Mouse (Mus musculus) liver, embryonic 14.5 days (tissue): Measurements from ENCODE around the gene Ndufa12. TPM values are rescaled to one million over a fixed set of nuclear protein-coding genes. Genes with fewer than 3 reads are reported as not detected.

Experiments used
- ATAC-seq: fragments of 200-750 bp; cut with Nextera tagmentation; 2 replicates; pipeline ENCODE4 v1.8.0; 2017; ENCODE audit warnings: moderate number of reproducible peaks, mild to moderate bottlenecking, moderate library complexity; ENCODE audit not compliant: insufficient read depth
- DNase-seq, 3 experiments: peaks; one replicate each; pipeline ENCODE4 v3.0.0-alpha.2; 2012 to 2013; ENCODE audit warnings: low read depth in 3 of 3, low spot score in 3 of 3
- H3K27ac ChIP-seq: fragments of 300-500 bp; sonication (generic); 2 replicates; pipeline ENCODE4 v1.5.1; 2014; ENCODE audit warnings: moderate library complexity, mild to moderate bottlenecking, control low read depth, inconsistent platforms
- H3K27me3 ChIP-seq: fragments of 300-500 bp; sonication (generic); 2 replicates; pipeline ENCODE4 v1.6.1; 2014; ENCODE audit warnings: mild to moderate bottlenecking, low read length, moderate library complexity; ENCODE audit not compliant: control insufficient read depth, insufficient read depth
- H3K36me3 ChIP-seq: fragments of 300-500 bp; sonication (generic); replicated peaks from 2 replicates; pipeline ENCODE4 v1.6.1; 2014; ENCODE audit warnings: low read depth; ENCODE audit not compliant: control insufficient read depth, insufficient read depth
- H3K4me1 ChIP-seq, 2 experiments: fragments of 200-500 bp in 1 of 2; fragments of 300-500 bp in 1 of 2; sonication (generic) in 1 of 2; replicated peaks; 2 replicates each; pipeline ENCODE4 v1.6.1; 2012 to 2014; ENCODE audit warnings: antibody characterized with exemption in 1 of 2, inconsistent platforms in 1 of 2, low read length in 1 of 2; ENCODE audit not compliant: control insufficient read depth in 2 of 2, insufficient read depth in 2 of 2
- H3K4me2 ChIP-seq: fragments of 300-500 bp; sonication (generic); 2 replicates; pipeline ENCODE4 v1.6.1; 2014; ENCODE audit warnings: low read depth, mild to moderate bottlenecking, control low read depth, moderate library complexity
- H3K4me3 ChIP-seq, 2 experiments: fragments of 200-500 bp in 1 of 2; fragments of 300-500 bp in 1 of 2; sonication (generic) in 1 of 2; 2 replicates each; pipeline ENCODE4 v1.5.1; 2012 to 2014; ENCODE audit warnings: low read depth in 2 of 2, low read length in 2 of 2, mild to moderate bottlenecking in 2 of 2, control low read depth in 1 of 2, inconsistent platforms in 1 of 2, moderate library complexity in 1 of 2; ENCODE audit not compliant: insufficient read depth in 1 of 2
- H3K9ac ChIP-seq: fragments of 300-500 bp; sonication (generic); replicated peaks from 2 replicates; pipeline ENCODE4 v1.6.1; 2014; ENCODE audit warnings: mild to moderate bottlenecking, control low read depth, moderate library complexity
- H3K9me3 ChIP-seq: fragments of 300-500 bp; sonication (generic); 2 replicates; pipeline ENCODE4 v1.6.1; 2016; ENCODE audit warnings: low read length, mixed read lengths; ENCODE audit not compliant: control insufficient read depth
- CTCF ChIP-seq: IDR thresholded peaks from 2 replicates; pipeline ENCODE4 v1.5.1; 2016; ENCODE audit warnings: antibody characterized with exemption, low read depth, control low read depth
- EP300 ChIP-seq: IDR thresholded peaks from 2 replicates; pipeline ENCODE4 v1.6.1; 2016; ENCODE audit warnings: antibody characterized with exemption, low read depth
- WGBS: fragments of 180-500 bp; shearing (Covaris S2); extraction: QIAGEN DNeasy Blood & Tissue Kit; methylation state at CpG from one replicate; pipeline ENCODE4 v1.1.7; 2014; ENCODE audit not compliant: insufficient replicate concordance; 5-methylcytosine and 5-hydroxymethylcytosine counted together
- polyA plus RNA-seq, 2 experiments: library from polyadenylated mRNA; depleted of rRNA in 1 of 2; stranded (reverse) in 1 of 2; unstranded in 1 of 2; fragments of >200 nt; fragmentation: Nextera tagmentation in 1 of 2; extraction: Ambion mirVana in 1 of 2; gene quantifications; 2 replicates each; pipeline versions ENCODE4 v1.2.1 to v1.2.3; 2012 to 2014

Ndufa12 gene
- polyA plus RNA-seq, 2 experiments = 80.2 to 213 TPM

DNA sequence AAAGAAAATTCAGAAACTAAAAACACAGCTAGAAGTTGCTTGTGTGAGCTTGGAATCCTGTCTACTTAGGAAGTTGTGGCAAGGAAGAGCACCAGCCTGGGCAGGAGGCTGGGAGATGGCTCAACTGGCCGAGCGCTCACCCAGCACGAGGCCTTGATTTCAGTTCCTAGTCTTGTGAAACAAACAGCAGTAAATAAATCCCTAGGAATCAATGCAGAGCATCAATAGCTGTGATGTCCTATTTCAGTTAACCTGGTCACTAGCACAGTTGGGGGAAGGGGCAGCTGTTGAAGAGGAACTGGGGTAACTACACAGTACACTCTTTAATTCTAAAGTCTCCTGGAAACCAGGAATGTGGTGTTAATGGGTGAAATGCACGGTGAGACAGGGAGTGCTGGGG is 6.5 kb downstream of the Ndufa12 start:
- no peak for TF ChIP-seq EP300
- TF ChIP-seq CTCF = no peak
- Histone ChIP-seq H3K4me3 (no peak overlapping the region), H3K27ac (no peak overlapping the region), H3K27me3 (no peaks in the 10 kb centered on the region), H3K4me1 (no peaks in the 10 kb centered on the region; a peak in 1 of 4 replicates), H3K9ac (no peak overlapping the region), H3K9me3 (no peaks in the 10 kb centered on the region), H3K36me3 (peaks cover 10% of the 10 kb centered on the region), H3K4me2 (no peak overlapping the region)
- ATAC-seq (no peak), DNase-seq (no peak)
- 70% methylated on average over 4 of the region's 4 CpGs for WGBS

DNA sequence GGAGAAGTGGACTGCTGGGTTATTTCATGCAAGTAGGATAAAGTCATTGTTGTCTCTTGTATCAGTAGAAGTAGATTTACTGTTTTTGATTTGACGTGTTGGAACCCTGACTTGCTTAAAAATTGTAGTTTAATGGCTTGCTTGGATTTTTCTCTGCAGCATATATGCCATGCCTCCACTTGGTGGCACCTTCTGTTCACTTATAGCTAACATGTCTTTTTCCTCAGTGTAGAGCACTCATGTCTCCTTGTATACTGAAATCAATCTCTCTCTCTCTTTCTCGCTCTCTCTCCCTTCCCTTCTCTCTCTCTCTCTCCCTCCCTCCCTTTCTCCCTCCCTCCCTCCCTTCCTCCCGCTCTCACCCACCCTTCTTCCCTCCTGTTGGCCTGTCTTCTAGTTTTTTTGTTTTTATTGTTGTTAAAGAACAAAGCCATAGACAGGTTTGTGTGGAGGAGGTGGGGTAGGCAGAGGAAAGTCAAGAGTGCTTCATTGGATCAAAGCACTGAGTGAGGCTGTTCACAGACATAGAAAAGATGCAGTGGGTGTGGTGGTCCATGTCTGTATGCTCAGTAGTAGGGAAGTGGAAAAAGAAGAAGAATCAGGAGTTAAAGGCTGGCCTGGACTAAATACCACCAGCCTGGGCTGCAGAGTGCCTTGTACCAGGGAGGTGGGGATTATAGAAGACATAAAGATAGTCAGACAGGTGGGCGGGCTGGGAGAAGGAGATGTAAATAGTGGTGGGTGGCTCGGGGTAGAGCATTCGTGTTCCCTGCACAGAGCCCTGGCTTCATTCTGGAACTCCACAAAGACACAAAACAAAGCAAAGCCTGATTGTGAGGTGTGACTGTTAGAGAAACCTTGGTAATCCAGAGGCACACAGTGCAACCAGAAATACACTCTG is 12.4 kb downstream of the Ndufa12 start:
- no peaks in the 10 kb centered on the region for H3K4me1 ChIP-seq
- WGBS = 66% methylated on average over 6 of the region's 6 CpGs
- H3K27me3 ChIP-seq = no peaks in the 10 kb centered on the region
- no peaks in the 10 kb centered on the region; the same call in none of the 2 replicates for H3K36me3 ChIP-seq
- no peak overlapping the region for H3K27ac ChIP-seq
- DNase-seq = no peak
- TF ChIP-seq CTCF (peak; percentile 5; the same call in 1 of the 2 replicates), EP300 (no peak)
- no peak for ATAC-seq
- H3K4me2 ChIP-seq = no peak overlapping the region
- H3K9me3 ChIP-seq = no peaks in the 10 kb centered on the region
- H3K4me3 ChIP-seq = no peak overlapping the region
- no peak overlapping the region for H3K9ac ChIP-seq

DNA sequence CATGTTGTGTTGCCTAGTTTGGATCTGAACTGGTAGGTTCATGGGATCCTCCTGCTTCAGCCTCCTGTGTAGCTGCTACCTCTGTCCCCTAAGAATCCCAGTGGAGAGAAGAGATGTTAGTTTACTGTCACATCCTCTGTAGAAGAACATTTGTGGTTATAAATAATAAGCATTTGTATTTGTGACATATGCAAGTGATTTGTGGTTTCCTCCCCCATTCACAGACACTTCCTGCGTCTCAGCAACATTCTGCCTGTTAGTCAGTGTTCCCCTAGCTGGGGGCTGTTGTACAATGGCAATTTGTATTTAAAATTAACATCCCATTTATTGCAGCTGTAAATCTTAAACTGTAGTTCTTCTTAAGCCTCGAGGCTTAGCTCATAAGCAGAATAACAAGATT is 13.2 kb downstream of the Ndufa12 start:
- no peak for ATAC-seq
- H3K4me2 ChIP-seq = no peak overlapping the region
- H3K4me3 ChIP-seq = no peak overlapping the region
- no peak overlapping the region for H3K9ac ChIP-seq
- no peaks in the 10 kb centered on the region; the same call in none of the 2 replicates for H3K36me3 ChIP-seq
- H3K9me3 ChIP-seq = no peaks in the 10 kb centered on the region
- no peak for DNase-seq
- WGBS = 29% methylated on average over 2 of the region's 2 CpGs
- H3K27me3 ChIP-seq = no peaks in the 10 kb centered on the region
- H3K27ac ChIP-seq = no peak overlapping the region
- no peaks in the 10 kb centered on the region for H3K4me1 ChIP-seq
- TF ChIP-seq CTCF (no peak), EP300 (no peak)

DNA sequence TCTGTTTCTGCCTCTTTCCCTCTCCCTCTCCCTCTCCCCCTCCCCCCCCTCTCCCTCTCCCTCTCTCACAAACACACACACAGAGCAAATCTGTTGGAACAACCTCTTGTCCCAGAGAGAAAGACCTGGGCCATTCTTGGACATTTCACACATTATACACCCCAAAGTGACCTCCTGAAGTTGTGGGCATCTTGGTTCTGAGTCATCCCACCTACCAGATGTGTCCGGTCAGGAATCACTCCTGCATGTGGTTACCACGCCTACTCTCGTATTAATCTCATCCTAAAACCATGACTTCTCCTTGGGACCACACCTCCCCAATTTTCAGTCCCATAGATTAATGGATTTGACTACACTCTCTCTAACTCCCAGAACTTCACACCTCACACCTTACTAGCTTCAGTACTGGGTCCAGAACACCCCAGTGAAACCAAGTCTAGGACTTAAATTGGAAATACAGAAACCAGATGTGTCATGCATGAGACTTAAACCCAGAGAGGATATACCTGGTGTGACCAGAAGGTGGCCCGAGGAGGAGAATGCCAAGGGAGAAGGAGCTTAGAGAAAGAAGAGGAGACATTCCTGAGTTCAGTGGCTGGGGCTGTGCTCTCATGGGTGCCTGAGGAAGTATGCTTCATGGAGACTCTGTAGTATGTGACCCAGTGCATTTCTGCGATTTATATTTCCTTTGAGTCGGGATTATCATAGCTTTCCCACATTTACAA is 26.7 kb downstream of the Ndufa12 start:
- no peak overlapping the region for H3K27ac ChIP-seq

More for the DNA sequence above, 26.7 kb downstream of the Ndufa12 start:
- Histone ChIP-seq H3K9ac (no peak overlapping the region), H3K27me3 (no peaks in the 10 kb centered on the region), H3K4me2 (no peak overlapping the region), H3K4me3 (no peak overlapping the region), H3K4me1 (no peaks in the 10 kb centered on the region), H3K36me3 (no peaks in the 10 kb centered on the region), H3K9me3 (no peaks in the 10 kb centered on the region)
- WGBS = 69% methylated on average over 6 of the region's 6 CpGs
- DNase-seq (no peak), ATAC-seq (no peak)
- TF ChIP-seq EP300 (no peak), CTCF (peak; percentile 31)
